Mouse (Mus musculus): Measurements from ENCODE around the gene Otx1. TPM values are rescaled to one million over a fixed set of nuclear protein-coding genes. Genes with fewer than 3 reads are reported as not detected.

Otx1 gene
- polyA plus RNA-seq, 1 experiment: 0.84 TPM

GRCm38 (mm10) chr11:22017444-22017843 lies 14.7 kb upstream of the Otx1 start:
- Histone ChIP-seq H3K36me3 (ENCODE audit: control insufficient read depth, insufficient read depth) (no peaks in the 10 kb centered on the region), H3K79me3 (ENCODE audit: low read depth) (no peaks in the 10 kb centered on the region)
- TF ChIP-seq CEBPB (IDR thresholded peaks at IDR 0.05; ENCODE audit: low read depth): no peak
- TF ChIP-seq USF1 (IDR thresholded peaks at IDR 0.05; ENCODE audit: low read depth): no peak
- TF ChIP-seq MAX (IDR thresholded peaks at IDR 0.05): no peak
- TF ChIP-seq MYOG (IDR thresholded peaks at IDR 0.05; ENCODE audit: control insufficient read depth, extremely low read depth, insufficient read length): no peak
- TF ChIP-seq FOSL1 (IDR thresholded peaks at IDR 0.05; ENCODE audit: insufficient read depth, low read length, poor library complexity, severe bottlenecking): no peak
- no peak for TF ChIP-seq CTCF (IDR thresholded peaks at IDR 0.05; ENCODE audit: control insufficient read depth, insufficient read depth, insufficient read length)

GRCm38 (mm10) chr11:22016341-22016740 lies 13.6 kb upstream of the Otx1 start:
- no peaks in the 10 kb centered on the region for H3K36me3 ChIP-seq (ENCODE audit: control insufficient read depth, insufficient read depth)
- H3K79me2 ChIP-seq (ENCODE audit: control insufficient read depth, insufficient read depth): no peaks in the 10 kb centered on the region
- TF ChIP-seq CTCF (IDR thresholded peaks at IDR 0.05; ENCODE audit: control insufficient read depth, insufficient read depth, insufficient read length) (no peak), FOSL1 (IDR thresholded peaks at IDR 0.05; ENCODE audit: insufficient read depth, low read length, poor library complexity, severe bottlenecking) (no peak), MYOG (IDR thresholded peaks at IDR 0.05; ENCODE audit: control insufficient read depth, extremely low read depth, insufficient read length) (no peak), USF1 (IDR thresholded peaks at IDR 0.05; ENCODE audit: low read depth) (no peak), CEBPB (IDR thresholded peaks at IDR 0.05; ENCODE audit: low read depth) (no peak), MAX (IDR thresholded peaks at IDR 0.05) (no peak)
- H3K4me3 ChIP-seq (ENCODE audit: insufficient read depth, poor library complexity, severe bottlenecking): no peak overlapping the region
- no peak overlapping the region for H3ac ChIP-seq (ENCODE audit: control insufficient read depth, insufficient read length, low read depth)
- no peaks in the 10 kb centered on the region for H3K27me3 ChIP-seq (ENCODE audit: control insufficient read depth, insufficient read depth, insufficient read length)
- H3K79me3 ChIP-seq (ENCODE audit: low read depth): no peaks in the 10 kb centered on the region

More at GRCm38 (mm10) chr11:22017444-22017843, 14.7 kb upstream of the Otx1 start:
- no peaks in the 10 kb centered on the region for H3K27me3 ChIP-seq (ENCODE audit: control insufficient read depth, insufficient read depth, insufficient read length)
- no peak overlapping the region for H3ac ChIP-seq (ENCODE audit: control insufficient read depth, insufficient read length, low read depth)
- no peaks in the 10 kb centered on the region for H3K79me2 ChIP-seq (ENCODE audit: control insufficient read depth, insufficient read depth)
- no peak overlapping the region for H3K4me3 ChIP-seq (ENCODE audit: insufficient read depth, poor library complexity, severe bottlenecking)

- Histone ChIP-seq H3K27me3 (ENCODE audit: control insufficient read depth, insufficient read depth, insufficient read length) (no peaks in the 10 kb centered on the region), H3K4me3 (ENCODE audit: insufficient read depth, poor library complexity, severe bottlenecking) (no peak overlapping the region), H3K36me3 (ENCODE audit: control insufficient read depth, insufficient read depth) (no peaks in the 10 kb centered on the region)
These were observed 6.1 kb upstream of the Otx1 start for GRCm38 (mm10) chr11:22008817-22009216.

GRCm38 (mm10) chr11:22008129-22008596 lies 5.5 kb upstream of the Otx1 start:
- no peak overlapping the region for H3K4me3 ChIP-seq (ENCODE audit: insufficient read depth, poor library complexity, severe bottlenecking)
- no peak overlapping the region for H3ac ChIP-seq (ENCODE audit: control insufficient read depth, insufficient read length, low read depth)
- H3K27me3 ChIP-seq (ENCODE audit: control insufficient read depth, insufficient read depth, insufficient read length): no peaks in the 10 kb centered on the region
- H3K79me3 ChIP-seq (ENCODE audit: low read depth): no peaks in the 10 kb centered on the region
- no peaks in the 10 kb centered on the region for H3K36me3 ChIP-seq (ENCODE audit: control insufficient read depth, insufficient read depth)
- no peak for TF ChIP-seq MAX (IDR thresholded peaks at IDR 0.05)
- TF ChIP-seq CTCF (IDR thresholded peaks at IDR 0.05; ENCODE audit: control insufficient read depth, insufficient read depth, insufficient read length): no peak
- no peak for TF ChIP-seq USF1 (IDR thresholded peaks at IDR 0.05; ENCODE audit: low read depth)
- TF ChIP-seq FOSL1 (IDR thresholded peaks at IDR 0.05; ENCODE audit: insufficient read depth, low read length, poor library complexity, severe bottlenecking): no peak
- TF ChIP-seq CEBPB (IDR thresholded peaks at IDR 0.05; ENCODE audit: low read depth): no peak
- TF ChIP-seq MYOG (IDR thresholded peaks at IDR 0.05; ENCODE audit: control insufficient read depth, extremely low read depth, insufficient read length): no peak
- no peak for TF ChIP-seq MYOD1 (IDR thresholded peaks at IDR 0.05; ENCODE audit: control insufficient read depth, insufficient read length, low read depth)
- no peaks in the 10 kb centered on the region for H3K79me2 ChIP-seq (ENCODE audit: control insufficient read depth, insufficient read depth)

More at GRCm38 (mm10) chr11:22008817-22009216, 6.1 kb upstream of the Otx1 start:
- Histone ChIP-seq H3ac (ENCODE audit: control insufficient read depth, insufficient read length, low read depth) (no peak overlapping the region), H3K79me2 (ENCODE audit: control insufficient read depth, insufficient read depth) (no peaks in the 10 kb centered on the region), H3K79me3 (ENCODE audit: low read depth) (no peaks in the 10 kb centered on the region)
- TF ChIP-seq CTCF (IDR thresholded peaks at IDR 0.05; ENCODE audit: control insufficient read depth, insufficient read depth, insufficient read length): no peak

GRCm38 (mm10) chr11:22007781-22008110 lies 5.0 kb upstream of the Otx1 start:
- H3K27me3 ChIP-seq (ENCODE audit: control insufficient read depth, insufficient read depth, insufficient read length): no peaks in the 10 kb centered on the region
- no peaks in the 10 kb centered on the region for H3K79me3 ChIP-seq (ENCODE audit: low read depth)
- TF ChIP-seq MYOG (IDR thresholded peaks at IDR 0.05; ENCODE audit: control insufficient read depth, extremely low read depth, insufficient read length): no peak
- no peak for TF ChIP-seq FOSL1 (IDR thresholded peaks at IDR 0.05; ENCODE audit: insufficient read depth, low read length, poor library complexity, severe bottlenecking)
- TF ChIP-seq MYOD1 (IDR thresholded peaks at IDR 0.05; ENCODE audit: control insufficient read depth, insufficient read length, low read depth): no peak
- no peak for TF ChIP-seq CEBPB (IDR thresholded peaks at IDR 0.05; ENCODE audit: low read depth)
- TF ChIP-seq MAX (IDR thresholded peaks at IDR 0.05): no peak
- no peak for TF ChIP-seq USF1 (IDR thresholded peaks at IDR 0.05; ENCODE audit: low read depth)
- TF ChIP-seq CTCF (IDR thresholded peaks at IDR 0.05; ENCODE audit: control insufficient read depth, insufficient read depth, insufficient read length): no peak
- no peak overlapping the region for H3K4me3 ChIP-seq (ENCODE audit: insufficient read depth, poor library complexity, severe bottlenecking)
- no peak overlapping the region for H3ac ChIP-seq (ENCODE audit: control insufficient read depth, insufficient read length, low read depth)
- no peaks in the 10 kb centered on the region for H3K79me2 ChIP-seq (ENCODE audit: control insufficient read depth, insufficient read depth)
- H3K36me3 ChIP-seq (ENCODE audit: control insufficient read depth, insufficient read depth): no peaks in the 10 kb centered on the region

GRCm38 (mm10) chr11:22007088-22007780 lies 4.5 kb upstream of the Otx1 start:
- Histone ChIP-seq H3K79me2 (ENCODE audit: control insufficient read depth, insufficient read depth) (no peaks in the 10 kb centered on the region), H3K36me3 (ENCODE audit: control insufficient read depth, insufficient read depth) (no peaks in the 10 kb centered on the region), H3K27me3 (ENCODE audit: control insufficient read depth, insufficient read depth, insufficient read length) (no peaks in the 10 kb centered on the region), H3K79me3 (ENCODE audit: low read depth) (no peaks in the 10 kb centered on the region), H3ac (ENCODE audit: control insufficient read depth, insufficient read length, low read depth) (no peak overlapping the region), H3K4me3 (ENCODE audit: insufficient read depth, poor library complexity, severe bottlenecking) (no peak overlapping the region)
- TF ChIP-seq CTCF (IDR thresholded peaks at IDR 0.05; ENCODE audit: control insufficient read depth, insufficient read depth, insufficient read length) (no peak), MYOD1 (IDR thresholded peaks at IDR 0.05; ENCODE audit: control insufficient read depth, insufficient read length, low read depth) (no peak), FOSL1 (IDR thresholded peaks at IDR 0.05; ENCODE audit: insufficient read depth, low read length, poor library complexity, severe bottlenecking) (no peak), CEBPB (IDR thresholded peaks at IDR 0.05; ENCODE audit: low read depth) (no peak), USF1 (IDR thresholded peaks at IDR 0.05; ENCODE audit: low read depth) (no peak), MAX (IDR thresholded peaks at IDR 0.05) (no peak), MYOG (IDR thresholded peaks at IDR 0.05; ENCODE audit: control insufficient read depth, extremely low read depth, insufficient read length) (no peak)
